Mouse (Mus musculus): ENCODE measurements at regions not wholly inside any gene's neighbourhood (a gene's known extent, or its start where the extent isn't known, plus 50 kb on each side); places are given as distances from the start of the nearest gene placed in this dataset.

GRCm38 (mm10) chr15:72322127-72322526 is 1512.2 kb upstream of the Gm6569 start:
- DNase-seq = no peak

- no peak for DNase-seq
These were observed 1511.2 kb upstream of the Gm6569 start for GRCm38 (mm10) chr15:72323158-72323557.

DNA sequence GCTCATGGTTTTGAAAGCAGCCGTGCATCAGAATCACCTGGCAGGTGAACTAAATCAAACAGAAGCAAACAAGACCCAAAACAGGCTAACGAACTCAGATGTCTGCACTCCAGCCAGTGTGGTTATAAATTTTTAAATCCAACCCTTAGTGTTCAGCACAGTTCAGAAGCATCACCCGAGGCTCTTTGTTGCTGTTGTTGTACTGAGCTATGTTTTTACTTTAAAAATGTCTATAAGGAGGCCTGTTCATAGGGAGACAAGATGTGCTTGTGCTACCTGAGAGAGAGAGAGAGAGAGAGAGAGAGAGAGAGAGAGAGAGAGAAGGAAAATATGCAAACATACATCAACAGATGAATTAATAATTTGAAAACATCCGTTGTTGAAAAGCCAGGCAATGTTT is 1503.1 kb upstream of the Gm6569 start:
- no peak for DNase-seq

GRCm38 (mm10) chr15:72334497-72334896 is 1499.9 kb upstream of the Gm6569 start:
- no peak for DNase-seq

- no peak for DNase-seq
These were observed 1494.7 kb upstream of the Gm6569 start for GRCm38 (mm10) chr15:72339629-72340028.

DNA sequence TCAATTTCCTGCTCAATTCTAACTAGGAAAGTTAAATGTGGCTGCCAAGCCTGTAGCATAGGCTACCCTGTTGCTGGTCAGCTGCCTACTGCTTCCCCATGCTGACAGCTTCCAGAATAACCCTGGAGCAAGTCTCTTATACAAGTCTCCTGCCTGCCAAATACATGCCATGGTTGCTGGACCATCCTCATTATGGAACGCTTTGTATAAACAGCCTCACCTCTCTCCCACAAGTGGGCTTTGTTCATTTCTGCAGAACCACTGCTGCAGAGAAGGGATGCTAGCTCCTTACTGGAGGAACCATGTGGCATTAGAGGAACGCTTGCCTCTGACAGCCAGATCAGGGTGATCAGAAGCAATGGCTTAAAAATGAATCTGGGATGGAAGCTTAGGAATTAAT is 1492.4 kb upstream of the Gm6569 start:
- no peak for DNase-seq

DNA sequence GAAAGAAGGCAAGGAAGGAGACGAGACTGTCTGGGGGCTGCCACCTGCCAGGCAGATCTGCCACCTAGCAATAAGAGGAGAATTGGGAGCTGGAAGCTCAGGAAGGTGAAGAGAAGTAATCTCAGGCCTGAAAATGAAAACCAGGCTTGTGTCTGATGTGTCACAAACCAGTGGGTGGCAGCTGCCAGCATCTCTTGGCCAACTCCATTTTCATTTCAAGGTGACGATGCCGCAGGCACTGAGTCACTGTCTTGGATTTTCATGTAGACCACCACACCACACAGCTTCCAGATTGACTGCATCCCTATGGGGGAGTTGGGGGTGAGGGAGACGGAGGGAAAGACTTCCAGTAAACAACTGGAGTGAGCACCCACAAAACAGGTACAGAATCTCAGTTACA is 1491.9 kb upstream of the Gm6569 start:
- no peak for DNase-seq

DNA sequence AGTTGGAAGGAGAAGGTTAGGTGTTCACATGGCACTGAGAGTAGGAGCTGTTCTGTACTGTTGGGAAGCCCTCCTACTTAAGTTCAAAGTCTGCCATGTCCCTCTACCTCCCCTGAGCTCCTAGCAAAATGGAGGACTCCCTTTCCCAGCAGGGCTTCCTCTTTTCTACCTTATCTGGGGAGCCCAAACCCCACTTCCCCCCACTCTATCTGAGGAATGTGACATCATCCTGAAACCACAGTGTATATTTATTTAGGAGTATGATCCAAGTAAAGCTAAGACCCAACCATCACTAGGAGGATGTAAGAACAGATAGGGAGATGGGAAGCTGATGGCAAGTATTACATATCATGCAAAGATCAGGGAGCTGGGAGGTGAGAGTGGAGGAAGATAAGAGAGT is 1490.6 kb upstream of the Gm6569 start:
- no peak for DNase-seq

GRCm38 (mm10) chr15:72353371-72353770 is 1481.0 kb upstream of the Gm6569 start:
- no peak for DNase-seq

- no peak for DNase-seq
These were observed 1478.7 kb upstream of the Gm6569 start for GRCm38 (mm10) chr15:72355626-72356025.

DNA sequence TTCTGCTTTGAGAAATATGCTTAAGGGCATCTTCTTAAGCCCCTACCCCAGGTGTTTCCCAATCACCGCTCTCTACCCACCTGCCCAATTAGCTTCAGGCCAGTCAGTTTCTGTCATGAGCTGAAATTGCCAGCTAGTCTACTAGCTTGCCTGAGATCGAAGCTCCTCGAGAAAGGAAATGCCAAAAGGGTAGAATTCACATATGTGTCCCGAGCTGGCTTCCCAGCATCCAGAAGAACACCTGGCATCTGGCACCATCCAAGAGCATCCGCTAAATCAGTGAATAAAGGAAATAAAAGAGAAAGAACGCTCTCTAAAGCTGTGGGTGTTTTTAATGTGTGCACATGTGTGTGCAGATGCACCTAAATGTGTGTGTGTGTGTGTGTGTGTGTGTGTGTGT is 1474.7 kb upstream of the Gm6569 start:
- no peak for DNase-seq

GRCm38 (mm10) chr15:72360049-72360448 is 1474.3 kb upstream of the Gm6569 start:
- no peak for DNase-seq

GRCm38 (mm10) chr15:72360463-72361030 is 1473.8 kb upstream of the Gm6569 start:
- DNase-seq = no peak

GRCm38 (mm10) chr15:72373041-72373440 is 1461.3 kb upstream of the Gm6569 start:
- DNase-seq = no peak

- no peak for DNase-seq
These were observed 1457.2 kb upstream of the Gm6569 start for GRCm38 (mm10) chr15:72377201-72377600.

- no peak for DNase-seq
These were observed 1455.1 kb upstream of the Gm6569 start for GRCm38 (mm10) chr15:72379291-72379690.

DNA sequence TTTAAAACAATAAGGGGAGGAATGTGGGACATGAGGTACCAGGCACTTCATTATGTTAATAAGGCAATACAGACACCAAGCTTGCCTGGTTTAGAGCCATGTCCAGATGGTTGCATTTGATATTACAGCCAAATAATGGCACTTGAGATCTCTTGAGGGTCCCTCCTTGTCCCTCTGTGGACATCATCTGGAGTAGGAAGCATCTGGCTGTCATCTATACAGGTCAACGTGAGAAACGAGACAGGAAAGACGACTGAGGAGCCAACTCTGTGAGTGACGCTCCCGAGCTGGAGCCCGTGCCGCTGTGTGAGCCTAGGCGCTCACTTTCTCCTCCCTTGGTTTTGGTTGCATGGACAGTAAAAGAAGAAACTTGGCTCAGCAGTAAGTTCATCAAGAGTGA is 1453.2 kb upstream of the Gm6569 start:
- no peak for DNase-seq

DNA sequence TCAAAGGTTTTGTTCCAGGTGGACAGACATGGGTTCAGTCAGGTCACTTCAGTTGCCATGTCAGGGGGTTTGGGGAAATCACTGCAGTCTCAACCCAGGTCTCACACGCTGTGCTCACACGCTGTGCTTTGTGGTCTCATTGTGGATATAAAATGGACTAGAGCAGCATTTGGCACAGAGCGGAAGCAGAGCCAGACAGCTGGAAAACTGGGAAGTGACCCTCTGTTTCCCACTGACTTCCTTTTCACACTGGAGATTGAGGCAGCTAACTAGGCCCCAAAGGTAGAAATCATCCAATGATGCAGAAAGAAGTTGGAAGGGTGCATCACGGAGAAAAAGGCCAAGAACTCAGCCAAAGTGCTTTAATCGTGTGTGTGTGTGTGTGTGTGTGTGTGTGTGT is 1452.6 kb upstream of the Gm6569 start:
- no peak for DNase-seq

GRCm38 (mm10) chr15:72382521-72382920 is 1451.8 kb upstream of the Gm6569 start:
- no peak for DNase-seq

- no peak for DNase-seq
These were observed 1451.3 kb upstream of the Gm6569 start for GRCm38 (mm10) chr15:72383062-72383461.

DNA sequence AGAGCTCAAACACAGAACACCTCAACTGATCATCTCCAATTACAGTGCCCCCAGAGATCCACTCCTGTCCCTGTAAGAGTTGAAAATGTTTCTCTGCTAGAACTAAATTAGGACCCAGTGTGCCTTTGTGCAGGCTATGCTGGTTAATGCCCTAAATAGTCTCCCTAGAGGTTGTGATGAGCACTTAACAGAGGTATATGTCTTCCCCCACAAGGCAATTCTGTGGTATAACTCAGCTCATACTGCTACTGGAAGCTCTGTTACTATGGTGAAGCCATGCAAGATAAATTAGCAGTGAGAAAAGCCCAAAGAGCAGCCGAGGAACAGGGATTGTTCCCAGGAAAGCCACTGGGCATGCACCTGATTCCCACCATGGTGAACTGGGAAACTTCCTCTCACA is 1450.9 kb upstream of the Gm6569 start:
- no peak for DNase-seq

DNA sequence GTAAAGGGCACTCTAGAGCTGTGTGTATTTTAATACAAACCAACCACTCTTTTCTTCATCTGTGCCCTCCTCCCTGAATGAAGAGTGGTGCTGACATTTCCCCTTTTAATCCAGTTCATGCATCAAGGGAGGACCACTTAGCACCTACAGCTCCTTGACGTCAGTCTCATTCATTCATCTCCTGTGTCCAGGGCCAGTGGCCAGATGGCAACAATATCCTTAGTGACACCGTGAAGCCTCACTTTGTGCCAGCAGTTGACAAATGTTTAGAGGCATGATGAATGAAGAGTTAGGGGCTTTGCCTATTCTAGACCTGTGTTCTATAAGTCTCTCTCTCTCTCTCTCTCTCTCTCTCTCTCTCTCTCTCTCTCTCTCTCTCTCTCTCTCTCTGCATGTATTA is 1441.1 kb upstream of the Gm6569 start:
- DNase-seq = no peak

DNA sequence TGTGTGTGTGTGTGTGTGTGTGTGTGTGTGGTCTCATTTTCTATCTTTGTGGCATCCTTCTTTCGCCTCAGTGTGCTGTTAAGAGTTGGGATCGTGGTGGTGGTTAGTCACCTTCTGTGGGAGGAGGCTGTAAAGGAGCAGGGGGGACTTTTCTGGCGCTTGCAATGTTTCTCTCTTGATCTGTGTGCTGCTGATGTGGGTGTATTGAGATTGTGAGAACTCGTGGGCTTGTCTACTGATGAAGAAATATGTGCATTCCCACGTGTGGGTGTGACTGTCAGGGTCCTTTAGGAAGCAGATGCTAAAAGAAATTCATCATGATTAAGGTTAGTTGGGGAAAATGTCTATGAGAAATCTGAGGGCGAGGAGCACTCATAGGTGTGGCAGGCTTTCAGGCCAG is 1422.4 kb upstream of the Gm6569 start:
- no peak for DNase-seq

Measured in kidney, adult 11 months (tissue).